Mouse (Mus musculus) midbrain, embryonic 13.5 days (tissue): Measurements from ENCODE around the gene Lrrc4. TPM values are rescaled to one million over a fixed set of nuclear protein-coding genes. Genes with fewer than 3 reads are reported as not detected.

Source experiments
- ATAC-seq: fragments of 200-750 bp; cut with Nextera tagmentation; 2 replicates; pipeline ENCODE4 v1.8.0; 2017; ENCODE audit warnings: mild to moderate bottlenecking, moderate TSS enrichment, moderate library complexity
- H3K27ac ChIP-seq: fragments of 300-500 bp; sonication (generic); 2 replicates; pipeline ENCODE4 v1.5.1; 2015; ENCODE audit warnings: inconsistent platforms, mild to moderate bottlenecking, moderate library complexity
- H3K27me3 ChIP-seq: fragments of 300-500 bp; sonication (generic); 2 replicates; pipeline ENCODE4 v1.6.1; 2015; ENCODE audit warnings: mild to moderate bottlenecking, inconsistent platforms
- H3K36me3 ChIP-seq: fragments of 300-500 bp; sonication (generic); 2 replicates; pipeline ENCODE4 v1.6.1; 2015; ENCODE audit warnings: mild to moderate bottlenecking, inconsistent platforms
- H3K4me1 ChIP-seq: fragments of 300-500 bp; sonication (generic); replicated peaks from 2 replicates; pipeline ENCODE4 v1.6.1; 2015; ENCODE audit warnings: inconsistent platforms
- H3K4me2 ChIP-seq: fragments of 300-500 bp; sonication (generic); replicated peaks from 2 replicates; pipeline ENCODE4 v1.6.1; 2015; ENCODE audit warnings: moderate library complexity, mild to moderate bottlenecking, inconsistent platforms
- H3K4me3 ChIP-seq: fragments of 300-500 bp; sonication (generic); replicated peaks from 2 replicates; pipeline ENCODE4 v1.5.1; 2015; ENCODE audit warnings: mild to moderate bottlenecking, inconsistent platforms
- H3K9ac ChIP-seq: fragments of 300-500 bp; sonication (generic); replicated peaks from 2 replicates; pipeline ENCODE4 v1.6.1; 2015; ENCODE audit warnings: mild to moderate bottlenecking, inconsistent platforms
- H3K9me3 ChIP-seq: fragments of 300-500 bp; sonication (generic); 2 replicates; pipeline ENCODE4 v1.6.1; 2016; ENCODE audit warnings: mild to moderate bottlenecking, inconsistent platforms
- WGBS: fragments of 180-500 bp; shearing (Covaris S2); methylation state at CpG from one replicate; pipeline ENCODE4 v1.1.7; 2015; 5-methylcytosine and 5-hydroxymethylcytosine counted together
- polyA plus RNA-seq: library from polyadenylated mRNA; unstranded; fragments of >200 nt; fragmentation: Nextera tagmentation; extraction: Ambion mirVana; gene quantifications from 2 replicates; pipeline ENCODE4 v1.2.1, GENCODE M21; 2015

Gene Lrrc4
- polyA plus RNA-seq, 1 experiment from 2014 or later: 5.3 TPM

DNA sequence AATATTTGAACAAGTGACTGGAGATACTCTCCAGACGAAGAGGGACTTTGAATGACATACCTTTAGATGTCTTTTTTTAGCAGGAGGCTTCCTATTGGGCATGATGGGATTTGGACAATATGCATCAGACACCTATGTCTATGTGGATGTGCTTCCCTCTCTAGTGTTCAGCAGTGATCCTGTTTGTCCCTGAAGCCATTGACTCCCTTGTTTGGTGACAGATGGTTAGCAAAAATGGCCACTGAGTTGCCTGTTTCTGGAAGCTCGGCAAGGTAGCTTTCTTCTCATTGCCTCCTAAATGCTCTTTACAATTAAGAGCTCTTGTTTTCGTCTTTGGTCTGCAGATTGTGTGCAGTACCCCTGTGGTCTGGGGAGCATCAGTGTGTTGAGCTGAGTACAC lies 197.9 kb downstream of the Lrrc4 start:
- 56% methylated on average over 3 of the region's 3 CpGs for WGBS
- H3K36me3 ChIP-seq: no peaks in the 10 kb centered on the region
- H3K4me3 ChIP-seq: no peak overlapping the region

DNA sequence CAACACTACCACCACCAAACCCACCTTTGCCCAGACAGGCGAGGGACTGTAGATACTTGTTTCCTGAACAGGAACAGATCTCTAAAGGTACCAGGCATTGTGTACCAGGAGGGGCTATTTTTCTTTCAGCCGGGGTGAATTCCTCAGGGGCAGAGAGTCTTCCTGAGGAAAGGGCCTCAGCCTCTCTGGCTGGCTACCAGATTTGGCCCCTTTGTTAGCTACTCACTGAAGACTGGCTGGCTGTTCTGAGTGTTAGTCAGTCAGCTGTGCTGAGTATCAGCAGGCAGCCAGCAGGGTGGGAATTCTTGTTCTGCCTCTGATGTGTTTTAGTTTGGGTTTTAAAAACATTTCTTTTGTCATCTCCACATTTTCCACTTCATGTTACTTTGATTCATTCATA lies 198.4 kb downstream of the Lrrc4 start:
- peaks cover 39% of the 10 kb centered on the region for H3K4me1 ChIP-seq
- H3K27ac ChIP-seq: no peak overlapping the region

More for the DNA sequence above, 197.9 kb downstream of the Lrrc4 start:
- peaks cover 33% of the 10 kb centered on the region for H3K4me1 ChIP-seq
- no peak overlapping the region for H3K9ac ChIP-seq
- H3K27ac ChIP-seq: no peak overlapping the region
- no peak overlapping the region for H3K4me2 ChIP-seq
- H3K27me3 ChIP-seq: no peaks in the 10 kb centered on the region
- no peak for ATAC-seq
- no peaks in the 10 kb centered on the region for H3K9me3 ChIP-seq

DNA sequence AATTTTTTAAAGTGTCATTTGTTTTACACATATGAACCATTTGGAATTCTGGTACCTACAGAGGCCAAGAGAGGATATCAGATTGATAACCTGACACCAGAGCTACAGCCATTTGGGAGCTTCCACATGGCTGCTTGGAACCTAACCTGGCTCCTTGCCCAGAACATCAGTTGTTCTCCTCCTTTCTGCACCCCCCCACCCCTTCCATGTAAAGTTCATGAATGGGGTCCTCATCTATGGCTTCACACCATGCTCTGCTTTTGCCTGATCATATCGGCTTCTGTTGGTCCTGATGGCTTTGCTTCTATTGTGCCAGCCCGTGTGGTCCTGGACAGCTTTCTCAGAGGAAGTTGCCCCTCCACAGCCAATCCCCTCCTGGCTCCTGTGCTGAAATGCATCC lies 200.6 kb downstream of the Lrrc4 start:
- H3K9me3 ChIP-seq: no peaks in the 10 kb centered on the region
- 66% methylated on average over 2 of the region's 2 CpGs for WGBS
- H3K9ac ChIP-seq: no peak overlapping the region
- no peak overlapping the region for H3K27ac ChIP-seq
- H3K36me3 ChIP-seq: no peaks in the 10 kb centered on the region
- ATAC-seq: no peak
- peaks cover 35% of the 10 kb centered on the region for H3K4me1 ChIP-seq
- no peak overlapping the region for H3K4me2 ChIP-seq
- H3K27me3 ChIP-seq: no peaks in the 10 kb centered on the region
- H3K4me3 ChIP-seq: no peak overlapping the region

More for the DNA sequence above, 198.4 kb downstream of the Lrrc4 start:
- 34% methylated on average over 2 of the region's 2 CpGs for WGBS
- Histone ChIP-seq H3K36me3 (no peaks in the 10 kb centered on the region), H3K4me3 (no peak overlapping the region), H3K9ac (no peak overlapping the region), H3K9me3 (no peaks in the 10 kb centered on the region), H3K4me2 (no peak overlapping the region), H3K27me3 (no peaks in the 10 kb centered on the region)
- peak; percentile 57 for ATAC-seq

DNA sequence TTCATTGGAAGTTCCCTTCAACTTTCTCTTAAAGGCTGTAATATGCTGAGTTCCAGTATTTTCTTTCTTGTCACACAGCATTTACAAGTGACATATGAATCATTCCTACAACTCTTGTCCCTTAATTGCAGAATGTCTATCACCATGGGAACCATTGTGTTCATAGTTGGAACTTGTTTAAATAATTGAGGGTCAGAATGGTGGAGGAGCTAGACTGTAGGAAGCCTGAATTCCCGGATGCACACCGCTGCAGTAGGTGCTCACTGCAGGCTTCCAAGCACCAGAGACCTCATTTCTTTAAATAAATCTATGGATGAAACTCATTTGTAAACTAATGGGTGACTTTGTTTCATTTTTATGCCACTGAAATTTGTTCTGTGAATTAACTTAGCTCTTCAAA lies 201.7 kb downstream of the Lrrc4 start:
- Histone ChIP-seq H3K4me1 (peaks cover 35% of the 10 kb centered on the region), H3K4me2 (no peak overlapping the region), H3K27me3 (no peaks in the 10 kb centered on the region), H3K27ac (no peak overlapping the region), H3K9me3 (no peaks in the 10 kb centered on the region), H3K36me3 (no peaks in the 10 kb centered on the region), H3K9ac (no peak overlapping the region), H3K4me3 (no peak overlapping the region)
- 36% methylated on average over 2 of the region's 2 CpGs for WGBS
- no peak for ATAC-seq

DNA sequence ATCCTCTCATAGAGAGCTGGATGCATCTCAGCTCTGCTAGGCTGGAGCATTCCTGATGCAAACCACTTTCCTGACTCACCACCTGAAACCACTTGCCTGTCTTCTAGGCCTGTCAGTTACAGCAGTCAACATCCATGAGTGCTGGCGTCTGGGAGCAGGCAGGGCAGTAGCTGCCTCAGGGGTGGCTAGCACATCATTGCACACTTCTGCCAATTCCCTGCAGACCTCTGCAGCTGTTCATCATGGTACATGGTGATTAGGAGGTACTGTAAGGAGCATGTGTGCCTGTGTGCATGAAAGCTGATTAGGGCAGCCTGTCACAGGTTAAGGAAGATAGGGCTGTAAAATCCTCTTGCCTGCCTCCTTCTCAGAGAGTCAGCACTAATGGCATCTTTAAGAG lies 203.1 kb downstream of the Lrrc4 start:
- Histone ChIP-seq H3K9ac (no peak overlapping the region), H3K36me3 (no peaks in the 10 kb centered on the region), H3K4me3 (no peak overlapping the region), H3K9me3 (no peaks in the 10 kb centered on the region), H3K4me1 (peaks cover 28% of the 10 kb centered on the region), H3K27ac (peak overlapping the region; percentile 61), H3K27me3 (no peaks in the 10 kb centered on the region), H3K4me2 (no peak overlapping the region)
- peak; percentile 92 for ATAC-seq
- 50% methylated on average over 1 of the region's 1 CpGs for WGBS

DNA sequence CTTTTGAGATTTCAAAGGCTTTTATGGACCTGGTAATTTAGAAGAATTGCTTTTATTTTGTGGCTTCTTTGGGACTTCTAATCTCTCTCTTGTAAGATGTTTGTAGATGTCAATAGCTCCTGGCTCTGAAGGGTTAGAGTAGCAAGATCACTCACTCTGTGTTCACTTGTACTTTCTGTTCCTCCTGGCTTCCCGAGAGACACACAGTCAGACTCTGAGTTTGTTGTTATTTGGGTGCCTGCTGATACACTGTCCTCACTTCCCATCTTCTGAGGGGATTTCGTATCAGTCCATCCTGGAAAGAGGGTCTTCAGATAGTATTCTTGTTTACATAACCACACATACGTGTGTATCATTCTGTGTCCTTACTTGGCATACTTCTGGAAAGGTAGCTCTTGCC lies 208.6 kb downstream of the Lrrc4 start:
- no peak for ATAC-seq
- WGBS: 91% methylated on average over 3 of the region's 3 CpGs
- H3K4me2 ChIP-seq: no peak overlapping the region
- no peak overlapping the region for H3K9ac ChIP-seq
- H3K27ac ChIP-seq: no peak overlapping the region
- no peaks in the 10 kb centered on the region for H3K27me3 ChIP-seq
- H3K4me3 ChIP-seq: no peak overlapping the region
- H3K9me3 ChIP-seq: no peaks in the 10 kb centered on the region
- H3K4me1 ChIP-seq: peaks cover 23% of the 10 kb centered on the region
- H3K36me3 ChIP-seq: no peaks in the 10 kb centered on the region

DNA sequence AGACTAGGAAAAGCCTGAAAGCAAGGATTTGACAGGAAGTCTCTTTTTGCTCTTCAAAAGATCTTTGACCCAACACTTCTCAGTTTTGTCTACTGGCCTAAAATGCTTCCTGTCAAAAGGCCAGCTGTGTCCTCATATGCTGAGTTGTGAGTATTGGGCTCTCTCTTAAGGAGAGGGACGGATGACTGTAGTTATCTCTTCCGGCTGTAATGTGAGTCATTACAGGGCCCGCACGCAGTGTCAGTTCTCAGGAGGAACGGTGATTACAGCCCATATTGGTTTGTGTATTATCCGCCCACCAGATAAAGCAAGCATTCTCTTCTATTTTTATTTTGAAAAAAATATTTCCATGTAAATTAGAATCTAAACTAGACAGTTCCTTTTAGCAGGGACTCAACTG lies 209.0 kb downstream of the Lrrc4 start:
- 76% methylated on average over 6 of the region's 6 CpGs for WGBS
- Histone ChIP-seq H3K4me2 (no peak overlapping the region), H3K27me3 (no peaks in the 10 kb centered on the region), H3K9me3 (no peaks in the 10 kb centered on the region), H3K36me3 (no peaks in the 10 kb centered on the region), H3K4me1 (peaks cover 22% of the 10 kb centered on the region), H3K27ac (no peak overlapping the region), H3K9ac (no peak overlapping the region), H3K4me3 (no peak overlapping the region)
- ATAC-seq: no peak

DNA sequence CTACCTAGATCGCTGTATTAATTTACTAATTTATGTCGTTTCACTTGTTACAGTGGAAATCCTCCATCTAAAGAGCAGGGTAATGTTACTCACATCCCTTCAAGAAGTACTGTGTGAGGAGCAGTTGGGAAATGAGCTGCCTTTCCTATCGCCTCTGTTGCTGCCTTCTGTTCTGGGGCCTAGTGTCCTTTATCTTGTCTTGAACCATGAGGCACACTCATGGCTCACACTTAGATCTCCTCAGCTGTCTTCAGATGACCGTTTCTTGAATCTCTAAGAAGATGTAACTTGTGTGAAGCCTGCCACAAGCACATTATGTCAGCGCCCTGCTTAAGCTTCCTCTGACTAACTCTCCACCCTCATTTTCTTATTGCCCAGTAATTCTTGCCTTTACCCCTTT lies 209.6 kb downstream of the Lrrc4 start:
- H3K4me1 ChIP-seq: peaks cover 22% of the 10 kb centered on the region
- 90% methylated on average over 5 of the region's 5 CpGs for WGBS
- ATAC-seq: no peak
- no peak overlapping the region for H3K4me3 ChIP-seq
- no peak overlapping the region for H3K4me2 ChIP-seq
- H3K9me3 ChIP-seq: no peaks in the 10 kb centered on the region
- no peaks in the 10 kb centered on the region for H3K36me3 ChIP-seq
- H3K27ac ChIP-seq: no peak overlapping the region
- H3K27me3 ChIP-seq: no peaks in the 10 kb centered on the region
- no peak overlapping the region for H3K9ac ChIP-seq

DNA sequence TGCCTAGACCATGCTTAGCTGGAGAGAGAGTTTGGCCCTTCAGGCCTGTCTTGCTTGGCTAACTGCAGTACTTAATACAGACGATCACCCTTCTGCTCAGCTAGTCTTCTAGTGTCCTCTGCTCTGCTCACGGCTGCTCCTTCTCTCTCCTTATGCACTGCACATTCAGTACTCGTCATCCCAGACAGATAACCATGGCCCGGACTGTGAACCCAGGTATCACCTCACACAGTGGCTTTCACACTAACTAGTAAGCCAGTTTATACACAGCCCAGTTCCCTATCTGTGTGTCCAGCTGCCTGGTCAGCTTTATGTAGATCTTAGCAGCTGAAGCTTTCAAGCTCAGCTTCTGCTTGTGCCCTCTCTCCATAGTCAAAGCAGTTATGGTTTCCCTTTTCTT lies 210.1 kb downstream of the Lrrc4 start:
- H3K9me3 ChIP-seq: no peaks in the 10 kb centered on the region
- 90% methylated on average over 4 of the region's 4 CpGs for WGBS
- no peak overlapping the region for H3K27ac ChIP-seq
- H3K4me1 ChIP-seq: peaks cover 22% of the 10 kb centered on the region
- H3K9ac ChIP-seq: no peak overlapping the region
- H3K4me2 ChIP-seq: no peak overlapping the region
- no peak overlapping the region for H3K4me3 ChIP-seq
- no peaks in the 10 kb centered on the region for H3K36me3 ChIP-seq
- H3K27me3 ChIP-seq: no peaks in the 10 kb centered on the region
- no peak for ATAC-seq

DNA sequence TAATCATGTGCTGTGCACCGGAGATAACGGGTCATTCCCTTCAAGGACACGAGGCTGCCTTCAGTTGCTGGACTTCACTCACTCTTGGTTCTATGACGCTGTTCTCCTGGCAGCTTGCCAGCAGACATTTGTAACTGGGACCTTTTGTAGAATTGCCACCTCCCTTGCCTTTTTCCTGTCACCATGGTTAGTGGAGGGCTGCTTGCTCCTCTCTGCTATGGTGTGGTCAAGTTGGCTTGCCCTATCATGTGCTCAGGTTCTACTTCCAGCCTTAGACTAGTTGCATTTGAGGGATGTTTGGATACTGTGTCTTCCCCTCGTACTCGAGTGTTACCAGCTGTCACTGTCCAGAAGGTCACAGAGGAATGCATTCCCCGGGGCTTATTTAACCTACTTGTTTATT lies 212.8 kb downstream of the Lrrc4 start:
- H3K36me3 ChIP-seq: no peaks in the 10 kb centered on the region
- peaks cover 25% of the 10 kb centered on the region for H3K4me1 ChIP-seq
- no peak overlapping the region for H3K4me3 ChIP-seq
- H3K9me3 ChIP-seq: no peaks in the 10 kb centered on the region
- 44% methylated on average over 7 of the region's 7 CpGs for WGBS
- H3K27ac ChIP-seq: no peak overlapping the region
- no peak overlapping the region for H3K4me2 ChIP-seq
- no peaks in the 10 kb centered on the region for H3K27me3 ChIP-seq
- 0 out of 2 replicates have a peak, but pooled peaks have one; percentile 45 for ATAC-seq
- no peak overlapping the region for H3K9ac ChIP-seq

DNA sequence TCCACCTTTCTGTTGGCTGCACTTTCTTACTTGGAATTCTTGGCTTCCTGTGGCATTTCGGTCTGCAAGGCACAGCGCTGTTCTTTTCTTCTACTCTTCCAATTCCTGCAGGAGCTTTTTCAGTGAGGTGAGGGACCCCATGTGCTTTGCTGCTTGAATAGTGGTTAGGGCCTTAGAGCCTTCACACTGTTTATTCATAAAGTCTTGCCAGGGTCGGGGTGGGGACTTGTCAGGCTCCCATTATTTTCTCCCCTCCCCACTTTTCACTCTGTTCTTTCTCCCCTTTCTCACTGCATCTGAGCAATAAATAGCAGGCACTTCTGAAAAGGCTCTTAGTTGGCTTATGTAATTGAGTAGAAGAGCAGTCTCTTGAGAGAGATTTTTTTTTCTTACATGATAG lies 213.2 kb downstream of the Lrrc4 start:
- Histone ChIP-seq H3K9ac (no peak overlapping the region), H3K4me1 (peaks cover 25% of the 10 kb centered on the region), H3K36me3 (no peaks in the 10 kb centered on the region), H3K4me3 (no peak overlapping the region), H3K27me3 (no peaks in the 10 kb centered on the region), H3K4me2 (no peak overlapping the region), H3K27ac (no peak overlapping the region), H3K9me3 (no peaks in the 10 kb centered on the region)
- no peak for ATAC-seq
- WGBS: 68% methylated on average over 3 of the region's 3 CpGs

DNA sequence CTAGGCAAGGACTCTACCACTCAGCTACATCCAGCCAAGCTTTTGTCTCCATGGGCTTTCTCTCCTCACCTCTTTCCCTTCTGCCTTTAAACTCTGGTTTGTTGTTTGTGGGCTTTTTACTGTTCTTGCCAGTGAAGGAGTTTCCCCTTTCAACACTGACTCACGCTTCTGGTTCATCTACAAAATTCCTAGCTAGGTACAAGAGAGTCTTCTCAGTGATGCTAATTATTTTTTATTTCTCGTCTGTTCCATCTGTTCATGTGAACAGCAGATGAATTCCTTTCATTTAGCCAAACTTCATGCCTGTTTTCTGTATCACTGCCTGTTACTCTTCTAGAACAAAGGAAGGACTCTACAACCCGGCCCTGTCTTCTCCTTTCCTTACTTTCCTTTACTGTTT lies 215.6 kb downstream of the Lrrc4 start:
- H3K27ac ChIP-seq: no peak overlapping the region
- H3K9me3 ChIP-seq: no peaks in the 10 kb centered on the region
- H3K9ac ChIP-seq: no peak overlapping the region
- H3K4me3 ChIP-seq: no peak overlapping the region
- peaks cover 25% of the 10 kb centered on the region for H3K4me1 ChIP-seq
- H3K27me3 ChIP-seq: no peaks in the 10 kb centered on the region
- H3K36me3 ChIP-seq: no peaks in the 10 kb centered on the region
- 45% methylated on average over 3 of the region's 3 CpGs for WGBS
- no peak overlapping the region for H3K4me2 ChIP-seq
- no peak for ATAC-seq

DNA sequence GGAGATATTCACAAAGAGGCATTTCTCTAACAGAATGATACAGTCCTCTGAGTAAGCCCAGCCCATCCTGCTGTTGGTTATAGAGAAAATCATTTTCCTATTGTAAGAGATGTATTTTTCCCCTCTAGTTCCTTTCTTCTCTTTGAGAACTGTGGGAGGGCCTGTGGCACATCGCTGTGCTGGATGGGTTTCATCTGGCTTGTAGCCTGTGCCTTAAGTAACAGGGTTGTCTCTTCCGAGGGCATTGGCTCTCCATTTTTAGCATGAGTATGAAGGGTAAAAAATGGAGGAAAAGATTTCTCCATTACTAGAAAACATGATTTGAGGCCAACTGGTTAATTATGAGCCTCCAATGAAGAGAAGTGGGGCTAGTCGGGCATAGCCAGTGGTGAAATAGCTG lies 216.1 kb downstream of the Lrrc4 start:
- ATAC-seq: no peak
- 91% methylated on average over 3 of the region's 3 CpGs for WGBS
- no peak overlapping the region for H3K9ac ChIP-seq
- H3K4me1 ChIP-seq: peaks cover 25% of the 10 kb centered on the region
- H3K9me3 ChIP-seq: no peaks in the 10 kb centered on the region
- H3K4me2 ChIP-seq: no peak overlapping the region
- no peaks in the 10 kb centered on the region for H3K27me3 ChIP-seq
- H3K36me3 ChIP-seq: no peaks in the 10 kb centered on the region
- no peak overlapping the region for H3K27ac ChIP-seq
- no peak overlapping the region for H3K4me3 ChIP-seq
